Mouse (Mus musculus) embryo, embryonic 10 days (tissue): ENCODE data around the gene Dnajc11.

ENCODE experiments used
- DNase-seq: peaks from one replicate; pipeline ENCODE4 v3.0.0-alpha.2; 2015; ENCODE audit warnings: low spot score

Gene Dnajc11

DNA sequence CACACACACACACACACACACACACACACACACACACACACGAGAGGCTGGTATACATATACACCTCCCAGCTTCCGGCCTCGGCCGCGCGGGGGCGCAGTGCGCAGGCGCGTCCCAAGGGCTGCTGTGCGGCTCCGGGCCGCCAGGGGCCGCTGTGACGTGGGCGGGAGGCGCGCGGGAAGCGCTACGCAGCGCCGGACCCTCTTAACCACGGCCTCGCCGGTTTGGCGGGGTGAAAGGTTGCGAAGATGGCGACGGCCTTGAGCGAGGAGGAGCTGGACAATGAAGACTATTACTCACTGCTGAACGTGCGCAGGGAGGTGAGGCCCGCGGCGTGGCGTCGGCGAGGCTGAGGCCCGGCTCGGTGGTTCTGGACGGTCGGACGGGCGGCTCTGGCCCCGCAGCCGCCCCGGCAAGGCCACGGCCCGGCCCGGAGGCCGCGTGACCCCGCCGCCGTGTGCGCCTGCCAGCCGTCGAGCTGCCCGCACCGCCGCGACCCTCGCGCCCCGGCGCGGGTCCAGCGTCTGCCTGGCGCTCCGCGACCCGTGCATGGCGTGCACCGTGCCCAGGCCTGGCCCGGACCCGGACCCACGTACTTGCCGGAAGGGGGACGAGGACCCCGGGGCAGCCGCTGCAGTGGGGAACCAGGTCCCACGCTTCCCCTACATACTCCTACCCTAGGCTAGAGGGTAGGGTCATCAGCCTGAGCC lies at the start of gene Dnajc11:
TSS of gene Dnajc11 (plus strand) at position 187 of the 710 bp plus-strand sequence.
- DNase-seq = peak; percentile 93

DNA sequence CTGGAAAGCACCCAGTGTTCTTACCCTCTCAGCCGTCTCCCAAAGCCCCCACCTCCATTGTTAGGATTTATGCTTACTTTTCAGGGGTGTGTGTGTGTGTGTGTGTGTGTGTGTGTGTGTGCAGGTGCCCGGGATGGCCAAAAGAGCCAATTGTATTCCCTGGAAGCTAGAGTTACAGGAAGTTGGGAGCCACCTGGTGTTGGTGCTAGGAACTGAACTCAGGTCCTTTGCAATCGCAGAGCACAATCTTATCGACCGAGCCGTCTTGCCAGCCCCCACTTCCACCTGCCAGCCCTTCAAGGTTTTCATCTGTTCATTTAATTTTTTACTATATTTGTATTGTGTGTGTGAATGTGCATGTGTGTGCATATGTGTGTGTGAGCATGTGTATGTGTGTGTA lies 40.2 kb upstream of the Dnajc11 start:
- DNase-seq = no peak

DNA sequence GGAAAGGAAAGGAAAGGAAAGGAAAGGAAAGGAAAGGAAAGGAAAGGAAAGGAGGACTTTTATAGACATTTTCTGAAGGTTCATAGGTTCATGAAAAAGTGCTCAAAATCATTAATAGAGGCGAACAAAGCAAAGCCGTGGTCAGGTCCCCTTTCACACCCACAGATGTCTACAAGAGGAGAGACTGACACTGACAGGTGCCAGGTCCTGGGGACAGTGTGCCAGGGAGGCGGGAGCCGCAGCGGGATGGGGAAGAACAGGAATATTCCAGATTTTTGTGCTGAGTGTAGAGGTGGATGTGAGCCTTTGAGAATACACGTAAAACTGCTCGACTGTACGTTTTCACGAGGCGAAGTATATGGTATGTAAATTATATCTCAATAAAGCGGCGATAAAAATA lies 38.6 kb upstream of the Dnajc11 start:
- DNase-seq = no peak

DNA sequence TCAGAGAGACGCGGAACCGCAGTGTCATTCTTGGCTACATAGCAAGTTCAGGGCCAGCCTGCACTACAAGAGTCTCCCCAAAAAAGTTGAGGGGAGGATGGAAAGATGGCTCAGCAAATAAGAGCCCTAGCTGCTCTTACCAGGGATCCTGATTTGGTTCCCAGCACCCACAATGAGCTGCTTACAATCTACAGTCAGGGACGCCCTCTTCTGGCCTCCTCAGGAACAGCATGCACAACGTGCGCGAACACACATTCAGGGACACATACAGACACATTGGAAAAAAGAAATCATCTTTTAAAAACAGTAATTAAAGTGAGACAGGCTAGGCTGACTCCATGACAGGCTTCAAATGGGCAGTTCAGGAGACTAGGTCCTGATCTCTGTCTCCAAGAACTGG lies 37.9 kb upstream of the Dnajc11 start:
- no peak for DNase-seq

DNA sequence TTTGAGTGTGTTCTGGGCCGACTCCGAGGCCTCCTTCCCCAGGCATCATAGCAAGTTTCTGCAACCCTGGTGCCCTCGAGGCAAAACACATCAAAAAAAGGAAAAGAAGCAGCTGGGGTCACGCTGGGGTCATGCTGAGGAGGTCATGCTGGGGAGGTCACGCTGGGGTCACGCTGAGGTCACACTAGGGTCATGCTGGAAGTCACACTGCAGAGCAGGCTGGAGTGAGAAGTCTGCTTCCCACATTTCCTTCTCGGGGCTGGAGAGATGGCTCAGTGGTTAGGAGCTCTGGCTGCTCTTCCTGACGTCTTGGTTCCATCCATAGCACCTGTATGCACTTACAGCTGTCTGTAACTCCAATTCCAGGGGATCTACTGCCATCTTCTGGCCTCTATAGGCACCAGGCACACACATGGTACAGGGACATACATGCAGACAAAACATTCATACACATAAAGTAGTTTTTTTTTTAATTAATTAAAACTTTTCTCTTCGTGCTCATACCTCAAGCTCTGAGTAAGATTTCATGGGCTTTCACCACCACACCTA lies 36.3 kb upstream of the Dnajc11 start:
- no peak for DNase-seq

DNA sequence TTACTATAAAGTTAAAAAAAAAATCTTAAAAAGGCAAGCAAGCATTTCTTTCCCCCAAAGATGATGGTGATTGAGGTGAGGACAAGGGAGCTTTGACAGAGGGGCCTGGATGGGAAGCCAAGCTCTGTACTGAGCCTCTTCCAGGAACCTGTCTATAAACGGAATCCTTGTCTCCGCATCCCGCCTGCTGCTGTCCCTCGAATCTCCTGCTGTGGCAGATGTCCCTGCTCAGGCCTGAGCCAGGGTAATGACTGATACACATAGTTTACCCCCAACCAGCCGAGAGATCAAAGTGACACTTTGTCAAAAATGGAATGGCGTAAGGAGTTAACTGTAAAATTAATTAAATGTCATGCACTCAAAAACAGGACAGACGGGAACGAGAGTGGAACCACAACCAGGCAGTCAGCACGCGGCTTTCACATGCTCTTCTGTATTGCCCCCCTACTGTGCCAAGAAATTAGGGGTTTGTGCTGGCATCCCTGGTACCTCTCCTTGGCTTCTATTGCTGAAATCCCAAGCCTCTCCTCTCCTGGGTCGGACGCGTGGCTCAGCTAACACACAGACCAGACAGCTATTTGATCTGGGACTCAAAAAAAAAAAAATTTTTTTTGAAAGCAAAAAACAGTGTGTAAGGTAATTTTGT lies 34.8 kb upstream of the Dnajc11 start:
- no peak for DNase-seq

DNA sequence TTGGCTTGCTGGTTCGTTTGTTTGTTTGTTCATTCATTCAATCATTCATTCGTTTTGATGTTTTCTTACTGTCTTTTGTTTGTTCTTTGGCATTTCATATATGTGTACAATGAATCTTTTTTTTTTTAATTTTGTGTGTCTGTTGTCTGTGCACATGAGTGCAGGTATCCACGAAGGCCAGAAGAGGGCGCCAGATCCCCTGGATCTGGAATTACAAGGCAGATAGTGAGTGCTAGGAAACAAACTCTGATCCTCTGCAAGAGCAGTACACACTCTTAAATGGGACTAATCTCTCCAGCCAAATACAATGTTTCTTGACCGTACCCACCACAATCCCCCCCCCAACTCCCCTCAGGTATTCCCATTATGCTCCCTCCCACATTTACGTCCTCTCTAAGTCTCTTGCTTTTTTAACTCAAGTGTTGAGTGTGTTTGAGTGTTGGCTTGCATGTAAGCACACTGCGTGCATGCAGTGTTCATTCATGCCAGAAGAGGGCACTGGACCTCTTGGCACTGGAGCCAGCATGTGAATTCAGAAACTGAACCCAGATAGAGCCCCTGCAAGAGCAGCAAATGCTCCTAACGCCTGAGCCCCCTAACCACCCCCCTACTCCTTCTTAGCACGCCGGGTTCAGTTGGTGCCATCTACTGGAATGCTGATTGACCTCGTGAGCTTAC lies 33.6 kb upstream of the Dnajc11 start:
- DNase-seq = peak; percentile 26

DNA sequence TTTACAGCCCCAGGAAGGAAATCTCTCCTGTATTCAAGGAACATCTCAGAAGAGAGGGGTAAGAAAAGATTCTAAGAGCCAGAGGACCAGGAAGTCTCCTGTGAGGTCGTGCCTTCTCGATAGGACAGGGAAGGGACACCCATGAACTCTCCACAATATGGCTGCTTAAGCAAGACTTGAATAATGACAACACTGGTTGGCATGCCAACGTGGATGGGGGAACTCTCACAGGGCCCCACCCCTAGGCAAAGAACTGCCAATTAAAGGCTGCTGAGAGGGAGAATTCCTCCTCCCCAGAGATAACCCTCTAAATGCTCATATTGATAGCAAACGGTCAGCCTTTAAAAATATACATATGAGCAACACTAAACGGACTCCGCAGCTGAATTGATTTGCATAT lies 32.8 kb upstream of the Dnajc11 start:
- no peak for DNase-seq

DNA sequence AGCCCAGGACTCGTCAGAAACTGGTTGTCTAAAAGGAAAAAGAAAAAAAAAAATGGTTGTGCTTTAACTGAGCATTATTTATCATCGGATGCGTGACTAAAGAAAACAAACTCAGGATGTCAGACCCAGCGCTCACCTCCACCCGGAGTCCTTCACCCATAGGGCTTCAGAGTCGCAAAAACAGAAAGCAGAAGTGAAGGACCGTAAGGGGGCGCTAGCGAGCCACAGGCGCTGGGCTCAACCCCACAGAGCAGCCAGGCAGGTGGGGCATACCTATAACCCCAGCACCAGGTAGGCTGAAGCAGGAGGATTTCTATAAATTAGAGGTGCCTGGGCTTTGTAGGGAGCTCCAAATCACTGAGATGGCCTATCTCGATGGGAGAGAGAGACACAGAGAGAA lies 32.1 kb upstream of the Dnajc11 start:
- DNase-seq = no peak

DNA sequence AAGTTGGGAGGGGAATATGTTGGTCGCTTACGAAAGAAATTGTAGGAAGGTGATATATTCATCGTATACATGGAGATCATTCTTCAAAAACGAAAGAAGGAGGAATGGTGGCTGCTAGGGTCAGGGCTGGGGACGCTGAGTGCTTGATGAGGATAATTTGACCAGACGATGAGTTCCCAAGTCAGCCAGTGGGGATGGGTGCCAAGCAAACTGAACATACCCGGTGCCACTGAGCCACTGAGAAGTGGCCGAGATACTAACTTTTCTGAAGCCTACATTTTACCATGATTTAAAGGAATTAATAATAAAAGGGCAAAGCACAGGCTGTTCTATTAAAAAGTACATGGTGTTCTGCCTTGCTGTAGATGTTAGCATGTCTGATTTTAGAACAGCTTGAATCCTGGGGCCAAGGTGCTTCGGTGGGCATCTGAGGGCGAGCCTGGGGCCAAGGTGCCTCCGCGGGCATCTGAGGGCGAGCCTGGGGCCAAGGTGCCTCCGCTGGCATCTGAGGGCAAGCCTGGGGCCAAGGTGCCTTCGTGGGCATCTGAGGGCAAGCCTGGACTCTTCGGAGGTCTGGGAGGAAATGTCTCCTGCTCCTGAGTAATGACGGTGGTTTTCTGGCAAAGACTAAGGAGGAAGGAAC lies 31.3 kb upstream of the Dnajc11 start:
- no peak for DNase-seq

DNA sequence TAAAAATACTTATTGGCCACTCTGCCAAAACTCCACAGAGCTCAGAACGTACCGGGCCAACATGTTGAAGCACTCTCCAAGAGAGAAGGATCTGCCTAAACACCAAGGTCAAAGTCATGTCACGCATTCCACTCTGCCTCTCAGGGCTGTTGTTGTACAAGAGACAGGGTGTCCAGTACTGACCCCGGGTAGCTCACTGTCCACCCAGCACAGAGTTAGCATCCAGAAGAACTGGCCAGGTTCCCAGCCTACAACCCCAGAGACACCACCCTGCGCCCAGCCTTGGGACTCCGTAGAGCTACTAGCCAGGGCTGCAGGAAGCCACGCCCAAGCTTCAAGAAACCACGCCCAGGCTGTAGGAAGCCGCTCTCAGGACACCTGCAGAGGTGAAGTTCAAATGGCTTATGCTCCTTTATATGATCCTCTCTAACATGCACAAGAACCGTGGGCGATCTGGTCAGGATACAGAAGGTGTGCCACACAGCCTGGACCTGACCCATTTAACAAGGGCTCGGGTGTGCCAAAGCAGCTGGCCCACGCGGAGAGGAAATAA lies 30.7 kb upstream of the Dnajc11 start:
- DNase-seq = no peak

DNA sequence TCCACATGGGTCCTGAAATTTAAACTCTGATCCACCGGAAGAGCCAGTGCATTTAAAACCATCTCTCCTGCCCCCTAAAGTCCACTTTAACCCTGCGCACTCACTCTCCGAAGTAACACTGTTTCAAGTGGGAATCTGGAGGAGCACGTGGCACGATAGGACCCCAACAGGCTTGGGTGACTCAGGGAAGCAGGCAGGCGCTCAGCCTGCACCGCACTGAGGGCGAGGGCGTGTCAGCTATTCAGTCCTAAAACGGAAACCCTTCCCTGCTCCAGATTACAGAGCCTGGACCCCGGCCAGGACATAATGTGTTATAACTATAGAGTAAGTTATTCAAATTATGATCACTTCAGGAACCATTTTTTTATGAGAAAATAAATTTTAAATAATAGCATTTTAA lies 29.4 kb upstream of the Dnajc11 start:
- no peak for DNase-seq

DNA sequence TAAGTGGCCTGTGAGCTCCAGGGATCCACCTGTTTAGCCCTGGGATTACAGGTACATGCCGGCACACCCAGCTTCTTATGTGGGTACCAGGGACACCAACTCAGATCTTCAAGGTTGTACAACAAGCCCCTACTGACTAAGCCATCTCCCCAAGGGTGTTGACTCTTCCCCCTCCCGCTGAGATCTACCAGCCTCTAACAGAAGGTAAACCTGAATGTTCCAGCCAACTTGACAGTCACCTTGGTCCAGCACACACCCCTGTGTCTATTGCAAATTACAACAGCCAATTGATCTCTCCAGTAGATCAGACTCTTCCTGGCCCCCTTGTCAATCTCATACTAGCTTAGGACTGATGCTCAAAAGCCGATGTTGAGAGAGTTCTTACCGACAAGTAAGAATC lies 27.9 kb upstream of the Dnajc11 start:
- no peak for DNase-seq

DNA sequence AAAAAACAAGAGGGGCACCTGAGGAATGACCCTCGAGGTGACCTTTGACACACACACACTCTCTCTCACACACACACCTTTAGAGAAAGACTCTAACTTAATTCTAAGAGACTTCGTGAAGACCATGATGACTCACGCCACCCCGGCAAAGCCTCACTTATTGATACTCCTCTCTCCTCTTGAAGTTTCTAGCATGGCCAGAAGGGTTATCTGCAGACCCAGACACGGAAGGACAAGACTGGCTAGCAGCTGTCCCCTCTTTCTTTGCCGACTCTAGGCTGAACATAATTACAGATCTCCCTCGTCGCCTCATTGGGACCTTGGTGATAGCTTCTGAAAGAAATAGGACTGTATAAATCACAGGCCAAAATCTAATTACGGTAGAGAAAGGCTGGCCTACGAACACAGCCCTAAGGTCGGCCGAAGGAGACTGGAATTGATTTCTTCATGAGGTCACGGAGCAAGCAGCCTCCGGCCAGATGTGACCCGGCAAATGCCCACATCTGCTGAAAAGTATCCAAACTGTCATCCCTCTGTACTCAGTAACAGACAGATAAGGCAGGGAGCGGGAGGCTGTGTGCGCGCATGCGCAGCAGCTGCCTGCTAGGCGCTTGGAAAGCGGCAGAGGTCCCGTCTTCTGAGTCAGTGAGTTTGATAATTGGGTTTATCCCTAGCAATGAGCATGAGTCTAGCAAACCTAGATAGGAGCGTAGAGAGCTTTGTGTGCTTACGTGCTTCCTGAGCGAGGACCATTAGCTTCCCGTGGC lies 25.7 kb upstream of the Dnajc11 start:
- peak; percentile 58 for DNase-seq

DNA sequence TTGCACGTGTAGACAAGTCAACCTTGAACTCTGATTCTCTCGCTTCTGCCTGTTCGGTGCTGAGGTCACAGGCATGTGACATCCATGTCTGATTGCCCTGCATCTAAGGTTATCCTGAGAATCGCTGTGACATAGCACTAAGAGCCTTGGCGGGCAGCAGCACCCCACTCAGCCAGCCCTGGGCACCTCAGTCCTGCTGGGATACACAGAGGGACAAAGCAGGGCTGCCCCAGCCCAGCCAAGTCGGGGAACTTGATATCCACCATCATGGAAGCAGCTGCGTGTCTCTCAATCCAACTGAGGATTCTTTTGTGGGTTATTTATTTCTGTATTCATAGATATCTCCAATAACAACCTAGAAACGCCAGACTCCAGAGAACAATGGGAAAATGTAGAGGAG lies 24.7 kb upstream of the Dnajc11 start:
- no peak for DNase-seq

DNA sequence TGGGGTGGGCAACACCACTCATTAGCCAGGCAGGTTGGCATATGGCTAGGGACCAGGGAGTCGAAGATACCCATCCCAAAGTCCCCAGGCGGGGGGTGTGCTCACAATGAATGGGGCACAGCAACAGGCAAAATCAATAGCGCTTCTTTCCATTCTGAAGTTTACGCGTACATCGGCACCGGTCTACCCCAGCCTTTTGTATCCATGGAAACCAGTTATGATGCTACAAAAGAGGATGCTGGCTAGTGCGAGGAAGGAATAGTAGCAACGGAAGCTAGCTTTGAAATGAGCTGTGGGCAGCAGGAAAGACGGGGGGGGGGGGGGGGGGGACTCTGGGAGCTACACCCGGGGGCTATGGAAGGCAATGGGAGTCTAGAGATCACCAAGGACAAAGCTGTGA lies 17.2 kb upstream of the Dnajc11 start:
- no peak for DNase-seq

DNA sequence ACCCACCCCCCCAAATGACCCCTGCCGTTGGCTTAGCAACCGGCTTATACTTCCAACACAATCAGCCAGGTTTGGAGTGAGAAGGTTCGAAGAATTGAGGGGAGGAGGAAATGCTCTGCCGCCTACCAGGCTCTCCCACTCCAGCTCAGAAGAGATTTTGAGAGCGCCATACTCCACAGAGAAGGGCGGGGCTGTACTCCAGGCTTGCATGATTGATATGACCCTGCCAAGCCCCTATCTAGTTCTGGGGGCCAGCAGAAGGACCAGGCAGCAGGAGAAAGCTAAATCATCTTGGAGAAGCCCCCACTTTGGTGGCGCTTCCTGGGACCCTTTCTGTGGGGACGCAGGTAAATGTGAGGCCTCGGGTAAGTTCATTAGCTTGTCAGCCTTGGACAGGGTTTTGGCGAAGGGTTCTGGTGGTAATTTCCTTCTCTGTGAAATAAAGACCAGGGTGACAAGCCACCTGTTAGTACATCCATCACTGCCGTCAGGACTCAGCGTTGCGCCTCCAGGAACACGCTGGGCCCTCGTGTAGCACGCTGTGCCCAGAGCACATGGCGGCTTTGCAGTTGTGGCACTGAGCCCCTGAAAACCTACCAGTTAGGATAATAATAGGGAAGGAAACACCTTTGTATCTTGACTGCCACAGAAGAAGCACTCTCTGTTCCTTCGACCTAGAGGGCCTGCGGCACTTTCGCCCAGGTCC lies 14.2 kb upstream of the Dnajc11 start:
- no peak for DNase-seq

DNA sequence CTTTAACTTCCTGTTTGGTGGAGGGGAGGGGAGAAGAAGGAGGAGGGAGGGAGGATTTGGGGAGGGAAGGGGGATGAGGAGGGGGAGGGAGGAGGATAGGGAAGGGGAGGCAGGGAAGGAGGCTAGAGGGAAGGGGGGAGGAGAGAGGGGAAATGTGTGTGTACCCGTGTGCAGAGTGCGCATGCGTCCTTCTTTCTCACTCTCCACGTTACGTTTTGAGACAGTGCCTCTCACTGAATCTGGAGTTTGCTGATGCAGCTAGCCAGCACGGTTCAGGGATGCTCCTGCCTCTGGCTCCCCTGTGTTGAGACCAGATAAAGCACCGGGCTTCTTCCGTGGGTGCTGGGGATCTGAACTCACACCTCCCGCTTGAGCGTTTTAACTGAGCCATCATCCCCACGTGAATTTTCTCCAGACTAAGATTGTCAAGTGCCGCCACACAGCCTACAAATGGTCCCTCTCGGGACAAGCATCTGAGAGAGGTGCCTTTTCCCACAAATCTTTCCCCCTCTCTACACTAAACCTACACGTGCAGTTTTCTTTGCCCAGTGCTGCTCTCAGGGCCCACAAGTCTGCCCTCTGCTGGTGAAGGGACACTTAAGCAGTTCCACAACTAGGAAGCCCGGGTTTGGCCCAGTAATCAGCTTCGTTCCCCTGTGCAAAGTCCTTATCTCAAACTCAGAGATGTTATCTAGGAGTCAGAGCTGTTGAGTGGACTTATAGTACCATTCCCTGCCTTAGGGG lies 13.4 kb upstream of the Dnajc11 start:
- peak; percentile 83 for DNase-seq

DNA sequence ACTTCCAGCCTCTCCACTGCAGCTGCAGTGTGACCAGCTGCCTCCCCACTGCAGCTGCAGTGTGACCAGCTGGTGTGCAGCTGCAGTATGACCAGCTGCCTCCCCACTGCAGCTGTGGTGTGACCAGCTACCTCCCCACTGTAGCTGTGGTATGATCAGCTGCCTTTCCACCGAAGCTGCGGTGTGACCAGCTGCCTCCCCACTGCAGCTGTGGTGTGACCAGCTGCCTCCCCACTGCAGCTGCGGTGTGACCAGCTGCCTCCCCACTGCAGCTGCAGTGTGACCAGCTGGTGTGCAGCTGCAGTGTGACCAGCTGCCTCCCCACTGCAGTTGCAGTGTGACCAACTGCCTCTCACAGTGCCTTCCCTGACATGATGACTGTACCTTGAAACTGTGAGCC lies 11.4 kb upstream of the Dnajc11 start:
- no peak for DNase-seq
